Mouse (Mus musculus) MEL (cell line): ENCODE data around the gene Atoh1. TPM values are rescaled to one million over a fixed set of nuclear protein-coding genes. Genes with fewer than 3 reads are reported as not detected.

Experiments used
- DNase-seq: peaks from one replicate; pipeline ENCODE4 v3.0.0; 2011; ENCODE audit warnings: low read depth, low spot score
- H3K27ac ChIP-seq: 2 replicates; pipeline ENCODE4 v1.5.1; 2012; ENCODE audit warnings: low read depth, mild to moderate bottlenecking, control low read depth, low read length, moderate library complexity; ENCODE audit not compliant: control insufficient read depth
- H3K27me3 ChIP-seq, 2 experiments: fragments of 150-350 bp in 1 of 2; sonication (generic) in 1 of 2; 2 replicates each; pipeline ENCODE4 v1.6.1; 2012; ENCODE audit warnings: low read length in 2 of 2, mild to moderate bottlenecking in 2 of 2, improper control_type of control experiment in 1 of 2, moderate library complexity in 1 of 2; ENCODE audit not compliant: insufficient read depth in 2 of 2, control insufficient read depth in 1 of 2
- H3K36me3 ChIP-seq, 2 experiments: 2 replicates each; pipeline ENCODE4 v1.6.1; 2012 to 2014; ENCODE audit warnings: low read length in 2 of 2, improper control_type of control experiment in 1 of 2, inconsistent platforms in 1 of 2, mild to moderate bottlenecking in 1 of 2; ENCODE audit not compliant: insufficient read depth in 2 of 2, control insufficient read depth in 1 of 2
- H3K4me1 ChIP-seq, 2 experiments: fragments of 150-350 bp in 1 of 2; sonication (generic) in 1 of 2; 2 replicates each; pipeline ENCODE4 v1.6.1; 2012; ENCODE audit warnings: low read length in 2 of 2, improper control_type of control experiment in 1 of 2, mild to moderate bottlenecking in 1 of 2; ENCODE audit not compliant: insufficient read depth in 2 of 2, control insufficient read depth in 1 of 2
- H3K4me3 ChIP-seq, 2 experiments: fragments of 150-350 bp in 1 of 2; sonication (generic) in 1 of 2; 2 replicates each; pipeline ENCODE4 v1.5.1; 2012; ENCODE audit warnings: low read depth in 2 of 2, low read length in 2 of 2, mild to moderate bottlenecking in 2 of 2, moderate library complexity in 2 of 2, control low read depth in 1 of 2, improper control_type of control experiment in 1 of 2; ENCODE audit not compliant: control insufficient read depth in 1 of 2, insufficient read depth in 1 of 2
- H3K79me2 ChIP-seq: 2 replicates; pipeline ENCODE4 v1.6.1; 2012; ENCODE audit warnings: mild to moderate bottlenecking, low read length, moderate library complexity; ENCODE audit not compliant: control insufficient read depth, poor library complexity, insufficient read depth
- H3K9ac ChIP-seq: 2 replicates; pipeline ENCODE4 v1.6.1; 2012; ENCODE audit warnings: low read depth, mild to moderate bottlenecking, control low read depth, low read length, moderate library complexity; ENCODE audit not compliant: control insufficient read depth, poor library complexity, severe bottlenecking
- H3K9me3 ChIP-seq: fragments of 150-350 bp; sonication (generic); replicated peaks from 2 replicates; pipeline ENCODE4 v1.6.1; 2012; ENCODE audit warnings: mild to moderate bottlenecking, low read length, improper control_type of control experiment, moderate library complexity; ENCODE audit not compliant: insufficient read depth
- CHD2 ChIP-seq: IDR thresholded peaks from 2 replicates; pipeline ENCODE4 v1.6.1; 2011; ENCODE audit warnings: low read length, improper control_type of control experiment
- CTCF ChIP-seq, 3 experiments: IDR thresholded peaks in 2 of 3; conservative IDR thresholded peaks in 1 of 3; 2 replicates each; pipeline ENCODE4 v1.5.1; 2011 to 2012; ENCODE audit warnings: low read length in 3 of 3, low read depth in 2 of 3, mild to moderate bottlenecking in 2 of 3, improper control_type of control experiment in 1 of 3, inconsistent platforms in 1 of 3, mixed read lengths in 1 of 3, moderate library complexity in 1 of 3; ENCODE audit not compliant: control insufficient read depth in 1 of 3, insufficient read depth in 1 of 3, poor library complexity in 1 of 3, severe bottlenecking in 1 of 3
- EP300 ChIP-seq, 2 experiments: IDR thresholded peaks; 2 replicates each; pipeline ENCODE4 v1.6.1; 2011; ENCODE audit warnings: improper control_type of control experiment in 2 of 2, low read length in 2 of 2, low read depth in 1 of 2, mild to moderate bottlenecking in 1 of 2
- ETS1 ChIP-seq: IDR thresholded peaks from 2 replicates; pipeline ENCODE4 v1.6.1; 2012; ENCODE audit warnings: low read depth, mild to moderate bottlenecking, inconsistent platforms, low read length, improper control_type of control experiment, moderate library complexity
- HCFC1 ChIP-seq: IDR thresholded peaks from 2 replicates; pipeline ENCODE4 v1.6.1; 2012; ENCODE audit warnings: low read depth, mild to moderate bottlenecking, inconsistent platforms, low read length, improper control_type of control experiment, moderate library complexity
- JUND ChIP-seq: IDR thresholded peaks from 2 replicates; pipeline ENCODE4 v1.6.1; 2011; ENCODE audit warnings: low read depth, mild to moderate bottlenecking, improper control_type of control experiment, low read length
- MAZ ChIP-seq: IDR thresholded peaks from 2 replicates; pipeline ENCODE4 v1.6.1; 2012; ENCODE audit warnings: low read depth, mild to moderate bottlenecking, inconsistent platforms, low read length, improper control_type of control experiment
- MEF2A ChIP-seq: IDR thresholded peaks from 2 replicates; pipeline ENCODE4 v1.6.1; 2014; ENCODE audit warnings: low read depth, mild to moderate bottlenecking, inconsistent platforms, low read length, improper control_type of control experiment; ENCODE audit not compliant: poor library complexity, insufficient replicate concordance, severe bottlenecking; ENCODE audit errors: extremely low read depth
- MXI1 ChIP-seq: IDR thresholded peaks from 2 replicates; pipeline ENCODE4 v1.6.1; 2011; ENCODE audit warnings: mild to moderate bottlenecking, low read depth, low read length, improper control_type of control experiment
- NRF1 ChIP-seq: IDR thresholded peaks from 2 replicates; pipeline ENCODE4 v1.6.1; 2014; ENCODE audit warnings: low read depth, mild to moderate bottlenecking, inconsistent platforms, low read length, improper control_type of control experiment, moderate library complexity; ENCODE audit not compliant: poor library complexity, insufficient read depth, severe bottlenecking
- RCOR1 ChIP-seq: IDR thresholded peaks from 2 replicates; pipeline ENCODE4 v1.6.1; 2012; ENCODE audit warnings: low read depth, mild to moderate bottlenecking, inconsistent platforms, low read length, improper control_type of control experiment
- TAL1 ChIP-seq: IDR thresholded peaks from 2 replicates; pipeline ENCODE4 v1.6.1; 2012; ENCODE audit warnings: mild to moderate bottlenecking, inconsistent platforms, low read length, moderate library complexity, mixed read lengths
- USF1 ChIP-seq: IDR thresholded peaks from 2 replicates; pipeline ENCODE4 v1.6.1; 2014; ENCODE audit warnings: low read depth, mild to moderate bottlenecking, inconsistent platforms, low read length, improper control_type of control experiment, moderate library complexity
- ZMIZ1 ChIP-seq: IDR thresholded peaks from 2 replicates; pipeline ENCODE4 v1.6.1; 2012; ENCODE audit warnings: low read depth, mild to moderate bottlenecking, inconsistent platforms, low read length, improper control_type of control experiment, moderate library complexity
- polyA plus RNA-seq, 2 experiments: library from polyadenylated mRNA; stranded (reverse) in 1 of 2; unstranded in 1 of 2; fragments of >175 nt in 1 of 2; fragments of >200 nt in 1 of 2; gene quantifications; 2 replicates each; pipeline versions ENCODE4 v1.2.1 to v1.2.4; 2012; ENCODE audit warnings: low replicate concordance in 2 of 2, low read depth in 1 of 2; ENCODE audit not compliant: insufficient read length in 2 of 2, insufficient read depth in 1 of 2, missing spikeins in 1 of 2
- total RNA-seq: library from RNA; depleted of rRNA; stranded (reverse); fragments of 300-350 nt; gene quantifications from 2 replicates; pipeline ENCODE4 v1.2.3, GENCODE M21; 2012; rRNA removed

Atoh1 gene
- total RNA-seq (not detected in 2 replicates), polyA plus RNA-seq (not detected)

GRCm38 (mm10) chr6:64728499-64729198 lies at the start of gene Atoh1:
Gene Atoh1 (plus strand): TSS chr6:64729125.
- no peaks in the 10 kb centered on the region for H3K9me3 ChIP-seq
- no peak within 1 kb of the TSS for H3K9ac ChIP-seq
- TF ChIP-seq EP300 (IDR thresholded peaks at IDR 0.05; ENCODE audit: low read depth in 1 of 2, low read length in 2 of 2) (no peak), RCOR1 (no peak), USF1 (no peak), ZMIZ1 (no peak), MAZ (no peak), HCFC1 (no peak), ETS1 (no peak), CHD2 (no peak), TAL1 (no peak), MEF2A (no peak), CTCF (IDR thresholded peaks at IDR 0.05 in 2 of 3, conservative IDR thresholded peaks at IDR 0.05 in 1 of 3; ENCODE audit: control insufficient read depth in 1 of 3, insufficient read depth in 1 of 3, low read depth in 2 of 3, low read length in 3 of 3, poor library complexity in 1 of 3, severe bottlenecking in 1 of 3) (no peak), JUND (no peak), NRF1 (no peak)
- no peaks in the 10 kb centered on the region for H3K27me3 ChIP-seq
- no peaks in the 10 kb centered on the region for H3K79me2 ChIP-seq
- no peak within 1 kb of the TSS for H3K4me3 ChIP-seq
- no peaks in the 10 kb centered on the region for H3K36me3 ChIP-seq
- no peaks in the 10 kb centered on the region for H3K4me1 ChIP-seq
- no peak for DNase-seq
- no peak within 1 kb of the TSS for H3K27ac ChIP-seq

- H3K36me3 ChIP-seq: no peaks in the 10 kb centered on the region
- H3K9ac ChIP-seq: no peak overlapping the region
- H3K79me2 ChIP-seq: no peaks in the 10 kb centered on the region
- H3K9me3 ChIP-seq: no peaks in the 10 kb centered on the region
- no peak overlapping the region for H3K27ac ChIP-seq
- H3K27me3 ChIP-seq: no peaks in the 10 kb centered on the region
- no peak overlapping the region for H3K4me3 ChIP-seq
- TF ChIP-seq CTCF (IDR thresholded peaks at IDR 0.05 in 2 of 3, conservative IDR thresholded peaks at IDR 0.05 in 1 of 3; ENCODE audit: control insufficient read depth in 1 of 3, insufficient read depth in 1 of 3, low read depth in 2 of 3, low read length in 3 of 3, poor library complexity in 1 of 3, severe bottlenecking in 1 of 3) (peak; percentile 26 to 41 (median 31); a peak in 5 of 6 replicates), MXI1 (no peak)
- H3K4me1 ChIP-seq: no peaks in the 10 kb centered on the region
- peak; percentile 11 for DNase-seq
These were observed 45.0 kb upstream of the Atoh1 start for GRCm38 (mm10) chr6:64683974-64684373.
